Mouse (Mus musculus): ENCODE measurements around the gene Vwa5b2. TPM values are rescaled to one million over a fixed set of nuclear protein-coding genes. Genes with fewer than 3 reads are reported as not detected.

Vwa5b2 gene
- polyA plus RNA-seq, 1 experiment from 2014 or later = 3.8 TPM

DNA sequence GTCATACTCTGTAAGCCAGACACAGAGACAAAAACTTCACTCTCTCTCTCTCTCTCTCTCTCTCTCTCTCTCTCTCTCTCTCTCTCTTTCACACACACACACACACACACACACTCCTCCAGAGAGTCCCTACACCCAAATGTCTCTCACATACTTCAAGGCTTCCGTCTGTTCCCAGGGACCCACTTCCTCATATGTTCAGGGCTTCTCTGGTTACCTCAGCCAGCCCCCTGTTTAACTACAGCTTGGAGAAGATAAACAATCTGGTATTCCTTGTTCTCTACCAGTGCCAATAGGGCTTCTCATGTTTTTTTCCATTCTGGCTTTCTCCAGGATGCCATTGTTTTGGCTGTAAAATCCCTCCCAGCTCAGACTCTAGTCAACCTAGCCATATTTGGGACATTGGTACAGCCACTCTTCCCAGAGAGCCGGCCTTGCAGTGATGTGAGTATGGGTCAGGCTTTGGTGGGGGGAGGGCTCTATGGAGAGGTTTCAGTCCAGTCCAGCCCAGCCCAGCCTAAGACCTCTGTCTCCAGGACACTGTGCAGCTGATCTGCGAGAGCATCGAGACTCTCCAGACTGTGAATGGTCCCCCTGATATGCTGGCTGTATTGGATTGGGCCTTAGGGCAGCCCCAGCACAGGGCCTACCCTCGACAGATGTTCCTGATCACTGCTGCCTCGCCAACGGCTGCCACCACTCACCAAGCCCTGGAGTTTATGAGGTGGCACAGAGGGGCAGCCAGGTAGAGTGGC, 7.6 kb downstream of the Vwa5b2 start:
- peak; percentile 17; the same call in 1 of the 2 replicates for ATAC-seq (ENCODE audit: insufficient read depth, low FRiP score)
- Histone ChIP-seq H3K4me3 (replicated peaks; ENCODE audit: low read length) (no peak overlapping the region), H3K9ac (ENCODE audit: low read length) (no peak overlapping the region), H3K27me3 (ENCODE audit: control insufficient read depth, insufficient read depth, low read length) (peaks cover 10% of the 10 kb centered on the region), H3K27ac (ENCODE audit: low read length) (peak overlapping the region; percentile 27), H3K9me3 (replicated peaks; ENCODE audit: control insufficient read depth, low read length) (no peaks in the 10 kb centered on the region), H3K36me3 (ENCODE audit: control insufficient read depth, insufficient read depth, low read length) (no peaks in the 10 kb centered on the region), H3K4me2 (ENCODE audit: low read depth, low read length) (no peak overlapping the region), H3K4me1 (ENCODE audit: control insufficient read depth, insufficient read depth, low read length) (no peaks in the 10 kb centered on the region; the same call in 1 of the 2 replicates)
- WGBS = 45% methylated on average over 7 of the region's 7 CpGs

DNA sequence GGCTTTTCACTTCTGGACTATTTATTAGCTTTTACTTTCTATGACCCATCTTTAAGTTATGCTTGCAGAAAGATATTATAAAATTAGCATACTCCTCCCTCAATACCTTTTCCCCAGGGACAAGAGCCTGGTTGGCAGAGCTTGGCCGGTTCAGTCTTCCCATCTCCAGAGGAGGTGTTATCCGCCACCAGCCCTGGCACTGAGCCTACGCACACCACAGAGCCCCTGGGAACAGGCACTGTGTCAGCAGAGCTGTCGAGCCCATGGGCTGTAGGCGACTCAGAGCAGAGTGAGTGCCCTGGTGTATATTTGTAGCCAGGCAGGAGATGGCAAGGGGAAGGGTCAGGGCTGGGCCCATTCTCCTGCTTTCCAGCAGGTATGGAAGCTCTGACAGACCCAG, 11.2 kb downstream of the Vwa5b2 start:
- Histone ChIP-seq H3K27ac (ENCODE audit: low read length) (no peak overlapping the region), H3K4me3 (replicated peaks; ENCODE audit: low read length) (no peak overlapping the region), H3K4me1 (ENCODE audit: control insufficient read depth, insufficient read depth, low read length) (no peaks in the 10 kb centered on the region; the same call in 1 of the 2 replicates), H3K36me3 (ENCODE audit: control insufficient read depth, insufficient read depth, low read length) (peaks cover 1% of the 10 kb centered on the region; the same call in 1 of the 2 replicates), H3K4me2 (ENCODE audit: low read depth, low read length) (no peak overlapping the region), H3K9ac (ENCODE audit: low read length) (no peak overlapping the region), H3K9me3 (replicated peaks; ENCODE audit: control insufficient read depth, low read length) (no peaks in the 10 kb centered on the region), H3K27me3 (ENCODE audit: control insufficient read depth, insufficient read depth, low read length) (no peaks in the 10 kb centered on the region)
- 75% methylated on average over 5 of the region's 5 CpGs for WGBS
- ATAC-seq (ENCODE audit: insufficient read depth, low FRiP score) = no peak

DNA sequence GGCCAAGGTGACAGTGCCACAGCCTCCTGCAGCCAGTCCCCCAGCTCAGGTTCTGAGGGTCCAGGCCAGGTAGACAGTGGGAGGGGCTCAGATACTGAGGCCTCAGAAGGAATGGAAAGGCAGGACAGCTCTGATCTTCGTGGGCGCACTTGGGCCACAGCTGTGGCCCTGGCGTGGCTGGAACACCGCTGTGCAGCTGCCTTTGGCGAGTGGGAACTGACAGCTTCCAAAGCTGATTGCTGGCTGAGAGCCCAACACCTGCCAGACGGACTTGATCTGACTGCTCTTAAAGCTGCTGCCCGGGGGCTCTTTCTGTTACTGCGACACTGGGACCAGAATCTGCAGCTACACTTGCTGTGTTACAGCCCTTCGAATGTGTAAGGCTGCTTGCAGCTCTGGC, 15.4 kb downstream of the Vwa5b2 start:
- Histone ChIP-seq H3K27me3 (ENCODE audit: control insufficient read depth, insufficient read depth, low read length) (no peaks in the 10 kb centered on the region), H3K9me3 (replicated peaks; ENCODE audit: control insufficient read depth, low read length) (no peaks in the 10 kb centered on the region), H3K4me3 (replicated peaks; ENCODE audit: low read length) (no peak overlapping the region), H3K4me1 (ENCODE audit: control insufficient read depth, insufficient read depth, low read length) (peaks cover 2% of the 10 kb centered on the region), H3K36me3 (ENCODE audit: control insufficient read depth, insufficient read depth, low read length) (peaks cover 7% of the 10 kb centered on the region; the same call in 1 of the 2 replicates), H3K4me2 (ENCODE audit: low read depth, low read length) (no peak overlapping the region), H3K9ac (ENCODE audit: low read length) (no peak overlapping the region), H3K27ac (ENCODE audit: low read length) (no peak overlapping the region)
- 64% methylated on average over 9 of the region's 9 CpGs for whole genome bisulfite sequencing
- ATAC-seq (ENCODE audit: insufficient read depth, low FRiP score) = no peak

DNA sequence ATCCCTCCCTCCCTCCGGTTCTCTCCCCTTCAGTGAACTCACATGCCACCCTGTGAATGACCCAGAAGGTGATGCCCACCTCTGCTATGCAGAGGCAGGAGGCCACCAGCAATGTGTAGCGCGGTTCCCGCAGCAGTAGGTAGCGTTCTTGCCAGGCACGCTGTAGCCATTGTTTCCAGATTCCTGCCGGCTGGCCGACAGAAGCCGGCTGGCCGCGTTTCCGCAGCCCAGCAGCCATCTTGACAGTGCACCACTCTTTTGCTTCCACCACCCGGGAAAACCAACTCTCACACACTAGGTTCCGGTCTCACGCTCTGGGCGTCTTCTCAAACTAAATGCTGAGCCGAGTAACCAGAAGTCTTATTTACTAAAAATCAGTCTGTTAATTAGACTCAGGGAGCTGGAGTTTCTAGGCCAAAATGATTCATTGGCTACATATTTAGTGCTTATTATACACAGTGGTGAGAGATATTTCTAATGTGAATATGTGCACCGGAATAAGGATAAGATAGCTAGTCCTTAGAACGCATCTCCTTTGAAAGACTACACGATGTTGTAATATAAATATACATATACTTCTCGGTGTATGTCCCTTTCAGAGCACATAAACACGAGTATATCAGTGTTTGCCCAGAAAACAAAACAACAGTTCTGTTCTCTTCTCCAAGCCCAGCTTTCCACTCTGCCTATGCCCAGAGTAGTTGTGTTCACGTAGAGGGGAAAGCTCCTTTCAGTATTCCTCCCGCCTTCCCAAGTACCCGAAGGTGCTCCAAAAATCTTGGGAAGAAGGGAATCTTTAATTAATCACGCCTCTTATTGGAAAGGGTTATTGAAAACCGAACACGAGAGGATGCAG, 21.5 kb downstream of the Vwa5b2 start:
- peaks cover 4% of the 10 kb centered on the region; the same call in 1 of the 2 replicates for H3K36me3 ChIP-seq (ENCODE audit: control insufficient read depth, insufficient read depth, low read length)
- no peaks in the 10 kb centered on the region for H3K9me3 ChIP-seq (replicated peaks; ENCODE audit: control insufficient read depth, low read length)
- under 1% methylated on average over 28 of the region's 28 CpGs for WGBS
- H3K4me3 ChIP-seq (replicated peaks; ENCODE audit: low read length) = peak overlapping the region; percentile 97
- peak overlapping the region; percentile 99 for H3K4me2 ChIP-seq (ENCODE audit: low read depth, low read length)
- peak overlapping the region; percentile 93 for H3K9ac ChIP-seq (ENCODE audit: low read length)
- no peaks in the 10 kb centered on the region for H3K27me3 ChIP-seq (ENCODE audit: control insufficient read depth, insufficient read depth, low read length)
- peak overlapping the region; percentile 91 for H3K27ac ChIP-seq (ENCODE audit: low read length)
- H3K4me1 ChIP-seq (ENCODE audit: control insufficient read depth, insufficient read depth, low read length) = peaks cover 7% of the 10 kb centered on the region
- ATAC-seq (ENCODE audit: insufficient read depth, low FRiP score) = peak; percentile 55; the same call in 1 of the 2 replicates

DNA sequence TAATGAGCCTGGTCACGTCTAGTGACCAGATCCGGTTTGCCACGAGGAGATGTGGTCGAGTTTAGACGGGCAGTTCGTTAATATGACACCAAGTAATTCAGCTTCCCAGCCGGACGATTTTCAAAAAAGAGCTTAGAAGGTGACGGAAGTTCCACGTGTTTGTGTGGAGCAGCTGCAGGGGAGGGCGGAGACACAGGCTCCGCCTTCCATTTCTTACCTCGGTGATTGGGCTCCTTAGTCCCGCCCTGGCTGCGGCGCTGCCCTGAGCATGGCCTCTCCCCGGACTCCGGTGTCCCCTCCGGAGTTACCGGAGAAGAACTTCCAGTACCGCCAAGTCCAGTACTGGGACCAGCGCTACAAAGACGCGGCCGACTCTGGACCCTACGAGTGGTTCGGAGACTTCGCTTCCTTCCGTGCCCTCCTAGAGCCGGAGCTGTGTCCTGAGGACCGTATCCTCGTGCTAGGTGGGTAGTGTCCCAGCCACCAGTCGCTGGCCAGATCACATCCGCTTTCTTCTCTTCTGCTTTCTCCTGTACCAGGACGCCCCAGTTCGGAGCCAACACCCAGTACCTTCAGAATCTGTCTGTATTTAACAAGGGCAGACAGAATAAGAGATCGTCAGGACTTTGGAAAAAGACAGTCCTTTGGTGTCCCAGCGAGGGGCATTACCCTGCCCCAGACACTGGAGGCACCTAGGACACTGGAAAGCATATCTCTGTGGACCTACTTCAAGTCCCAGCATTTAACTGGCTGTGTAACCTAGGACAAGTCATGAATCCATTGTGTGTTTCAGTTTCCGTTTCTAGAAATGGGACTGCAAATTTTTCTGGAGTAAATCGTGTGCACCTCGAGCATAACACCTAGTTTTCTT, 22.3 kb downstream of the Vwa5b2 start, which contains the start of the genes Eef1akmt4, Gm49333 and Alg3:
TSS of gene Eef1akmt4 (plus strand) at position 237 of the 871 bp plus-strand sequence.
TSS of gene Gm49333 (plus strand) at position 254 of the 871 bp plus-strand sequence.
TSS of gene Alg3 (minus strand) at position 379 of the 871 bp plus-strand sequence.
- peak within 1 kb of the TSS; percentile 91 for H3K27ac ChIP-seq (ENCODE audit: low read length)
- peak within 1 kb of the TSS; percentile 97 for H3K4me3 ChIP-seq (replicated peaks; ENCODE audit: low read length)
- no peaks in the 10 kb centered on the region for H3K27me3 ChIP-seq (ENCODE audit: control insufficient read depth, insufficient read depth, low read length)
- ATAC-seq (ENCODE audit: insufficient read depth, low FRiP score) = peak; percentile 98
- H3K9ac ChIP-seq (ENCODE audit: low read length) = peak within 1 kb of the TSS; percentile 93
- H3K4me2 ChIP-seq (ENCODE audit: low read depth, low read length) = peak within 1 kb of the TSS; percentile 99
- H3K9me3 ChIP-seq (replicated peaks; ENCODE audit: control insufficient read depth, low read length) = no peaks in the 10 kb centered on the region
- H3K36me3 ChIP-seq (ENCODE audit: control insufficient read depth, insufficient read depth, low read length) = no peaks in the 10 kb centered on the region; the same call in 1 of the 2 replicates
- peaks cover 7% of the 10 kb centered on the region for H3K4me1 ChIP-seq (ENCODE audit: control insufficient read depth, insufficient read depth, low read length)
- WGBS = 1% methylated on average over 41 of the region's 41 CpGs

DNA sequence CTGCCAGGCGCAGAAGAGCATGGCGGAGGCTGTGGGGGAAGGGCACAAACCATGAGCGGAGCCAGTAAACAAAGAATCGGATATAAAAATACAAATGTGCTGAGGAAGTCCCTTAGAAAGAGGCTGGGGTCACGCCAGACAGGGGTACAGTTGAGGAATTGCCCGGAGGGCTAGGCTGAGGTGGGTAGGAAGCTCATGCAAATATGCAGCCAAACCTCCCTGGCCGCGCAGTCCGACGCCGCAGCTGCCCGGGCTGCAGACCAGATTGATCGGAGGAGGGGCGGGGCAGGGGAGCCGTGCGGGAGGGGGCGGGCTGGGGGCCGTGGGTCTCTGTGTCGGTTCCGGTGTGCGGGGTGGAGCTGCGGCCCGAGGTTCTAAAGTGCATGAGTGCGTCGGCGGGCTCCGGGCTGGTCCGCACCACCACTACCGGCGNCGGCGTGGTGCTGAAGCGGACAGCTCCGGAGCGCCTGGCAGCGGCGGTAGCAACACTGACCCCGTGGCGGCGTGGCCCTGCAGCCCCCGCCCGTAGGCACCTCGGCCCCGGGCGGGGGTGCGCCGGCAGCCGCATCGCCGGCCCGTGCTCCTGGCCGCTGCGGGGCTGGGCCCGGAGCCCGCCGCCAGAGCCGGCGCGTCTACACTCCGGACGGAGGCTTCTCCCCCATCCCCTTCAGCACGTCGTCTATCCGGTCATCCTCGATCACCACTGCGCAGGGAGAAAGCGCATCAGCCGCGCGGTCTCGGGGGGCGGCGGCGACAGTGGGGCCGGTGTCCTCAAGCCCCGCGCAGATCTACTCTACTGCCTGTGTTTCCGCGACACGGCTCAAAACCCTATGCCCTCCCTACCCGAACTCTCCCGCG, 30.5 kb downstream of the Vwa5b2 start:
- H3K4me3 ChIP-seq (replicated peaks; ENCODE audit: low read length) = peak overlapping the region; percentile 55
- no peak overlapping the region for H3K27ac ChIP-seq (ENCODE audit: low read length)
- H3K4me2 ChIP-seq (ENCODE audit: low read depth, low read length) = peak overlapping the region; percentile 87
- H3K4me1 ChIP-seq (ENCODE audit: control insufficient read depth, insufficient read depth, low read length) = peaks cover 22% of the 10 kb centered on the region
- 3% methylated on average over 81 of the region's 83 CpGs for WGBS
- no peak overlapping the region for H3K9ac ChIP-seq (ENCODE audit: low read length)
- H3K9me3 ChIP-seq (replicated peaks; ENCODE audit: control insufficient read depth, low read length) = no peaks in the 10 kb centered on the region
- H3K36me3 ChIP-seq (ENCODE audit: control insufficient read depth, insufficient read depth, low read length) = no peaks in the 10 kb centered on the region
- peaks cover 23% of the 10 kb centered on the region for H3K27me3 ChIP-seq (ENCODE audit: control insufficient read depth, insufficient read depth, low read length)
- peak; percentile 45 for ATAC-seq (ENCODE audit: insufficient read depth, low FRiP score)

DNA sequence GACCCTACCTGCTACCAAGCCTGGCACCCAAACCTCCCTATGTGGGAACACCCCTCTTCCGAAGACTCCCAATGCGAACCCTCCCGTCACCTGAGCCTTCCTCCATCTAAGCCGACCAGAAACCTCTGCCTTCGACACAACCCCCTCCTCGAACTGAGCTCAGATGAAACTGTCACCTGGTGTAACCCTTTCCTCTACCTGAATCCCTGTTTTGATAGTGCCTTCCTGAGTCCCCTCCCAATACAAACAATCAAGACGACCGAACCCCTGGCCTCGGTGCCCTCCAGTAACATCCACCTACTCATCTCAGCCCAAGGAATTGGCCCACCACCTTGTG, 31.1 kb downstream of the Vwa5b2 start:
- Histone ChIP-seq H3K9me3 (replicated peaks; ENCODE audit: control insufficient read depth, low read length) (no peaks in the 10 kb centered on the region), H3K27me3 (ENCODE audit: control insufficient read depth, insufficient read depth, low read length) (peaks cover 23% of the 10 kb centered on the region), H3K9ac (ENCODE audit: low read length) (0 out of 2 replicates have a peak overlapping the region, but pooled peaks have one; percentile 66), H3K4me2 (ENCODE audit: low read depth, low read length) (peak overlapping the region; percentile 87), H3K4me3 (replicated peaks; ENCODE audit: low read length) (peak overlapping the region; percentile 55), H3K27ac (ENCODE audit: low read length) (no peak overlapping the region), H3K36me3 (ENCODE audit: control insufficient read depth, insufficient read depth, low read length) (no peaks in the 10 kb centered on the region), H3K4me1 (ENCODE audit: control insufficient read depth, insufficient read depth, low read length) (peaks cover 22% of the 10 kb centered on the region)
- WGBS = 0% methylated on average over 9 of the region's 9 CpGs
- ATAC-seq (ENCODE audit: insufficient read depth, low FRiP score) = no peak

DNA sequence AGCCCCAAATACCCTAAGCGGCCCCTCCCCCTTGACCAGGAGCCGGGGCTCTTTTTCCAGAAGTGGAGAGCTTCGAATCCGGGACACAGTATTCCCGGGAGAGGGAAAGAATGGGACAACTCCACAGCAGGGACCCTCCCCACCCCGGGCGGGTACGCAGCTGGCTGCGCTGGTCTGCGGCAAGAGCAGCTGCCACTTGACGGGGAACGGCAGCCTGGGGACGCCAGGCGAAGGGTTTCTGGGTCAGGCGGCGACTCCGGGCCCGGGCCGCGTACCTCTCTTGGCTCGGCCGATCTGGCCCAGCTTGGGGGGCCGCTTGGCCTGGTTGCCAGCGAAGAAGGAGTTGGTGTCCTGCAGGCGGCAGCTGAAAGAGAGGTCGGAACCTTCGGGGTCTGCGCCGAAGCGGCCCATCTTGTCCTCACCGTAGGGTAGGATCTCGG, 31.5 kb downstream of the Vwa5b2 start:
- WGBS = under 1% methylated on average over 32 of the region's 32 CpGs

More for the DNA sequence above, 31.5 kb downstream of the Vwa5b2 start:
- H3K9me3 ChIP-seq (replicated peaks; ENCODE audit: control insufficient read depth, low read length) = no peaks in the 10 kb centered on the region
- ATAC-seq (ENCODE audit: insufficient read depth, low FRiP score) = no peak
- H3K9ac ChIP-seq (ENCODE audit: low read length) = peak overlapping the region; percentile 66
- peaks cover 22% of the 10 kb centered on the region for H3K4me1 ChIP-seq (ENCODE audit: control insufficient read depth, insufficient read depth, low read length)
- peaks cover 23% of the 10 kb centered on the region for H3K27me3 ChIP-seq (ENCODE audit: control insufficient read depth, insufficient read depth, low read length)
- peak overlapping the region; percentile 87 for H3K4me2 ChIP-seq (ENCODE audit: low read depth, low read length)
- no peaks in the 10 kb centered on the region for H3K36me3 ChIP-seq (ENCODE audit: control insufficient read depth, insufficient read depth, low read length)
- H3K4me3 ChIP-seq (replicated peaks; ENCODE audit: low read length) = peak overlapping the region; percentile 55
- H3K27ac ChIP-seq (ENCODE audit: low read length) = no peak overlapping the region

All from stomach, embryonic 16.5 days (tissue).